Comparison of ENCODE assay signal across 20 mouse cellular contexts in the genomic region with DNA sequence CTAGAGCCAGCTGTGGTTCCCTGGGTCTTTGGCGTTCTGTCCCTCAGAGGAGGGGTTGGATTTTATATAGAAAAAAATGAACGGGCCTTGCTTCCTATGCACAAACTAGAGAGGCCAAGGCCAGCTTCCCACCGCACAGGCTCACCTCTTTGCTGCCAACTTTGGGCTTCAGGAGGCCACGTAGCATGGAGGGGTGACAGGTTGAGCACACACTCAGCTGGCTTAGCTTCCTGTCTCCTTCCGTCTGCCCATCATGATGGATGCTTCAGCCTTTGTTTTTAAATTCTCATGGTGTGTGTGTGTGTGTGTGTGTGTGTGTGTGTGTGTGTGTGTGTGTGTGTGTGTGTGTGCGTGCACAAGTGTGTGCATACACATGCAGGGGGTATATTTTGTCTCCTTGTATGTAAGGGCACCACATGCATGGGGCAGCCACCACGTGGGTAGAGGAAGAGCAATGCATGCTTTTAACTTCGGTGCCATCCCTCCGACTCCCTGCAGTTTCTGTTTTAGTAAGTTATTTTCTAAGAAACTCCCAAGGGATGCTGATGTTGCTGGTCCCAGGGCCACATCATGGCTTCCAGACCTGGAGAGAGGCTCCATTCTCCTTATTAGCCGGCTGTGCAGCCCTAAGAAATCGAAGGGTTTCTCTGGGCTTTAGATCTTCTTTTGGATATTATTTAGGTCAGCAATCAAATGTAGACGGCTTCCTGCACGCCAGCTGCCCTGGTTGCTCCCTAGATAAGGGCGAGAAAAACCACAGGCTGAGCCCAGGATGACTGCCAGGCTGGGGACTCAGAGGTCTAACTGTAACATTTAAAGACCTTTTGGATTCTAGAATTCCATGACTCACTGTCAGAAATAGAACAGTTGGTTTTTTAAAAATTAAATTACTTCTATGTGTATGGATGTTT. TPM values are rescaled to one million over a fixed set of nuclear protein-coding genes. Genes with fewer than 3 reads are reported as not detected.
DNase-seq lines count a peak whose midpoint lies in the region; ATAC-seq and TF ChIP-seq lines count a peak whose summit lies in the region.
"Had no signal": no experiment of that assay in that cellular context is flagged by ENCODE, and none has a peak within 500 bp of the region (broad histone marks: within the 10 kb centered on the region; RNA-seq: fewer than 3 reads in every experiment).

No protein-coding gene starts in this region.

- peak overlapping the region; percentile 82 for H3K27ac ChIP-seq in liver, embryonic 11.5 days (ENCODE audit: low read depth, low read length)
- no peak overlapping the region for H3K27ac ChIP-seq in forebrain, embryonic 13.5 days
- H3K27ac ChIP-seq in midbrain, embryonic 10.5 days (replicated peaks), result no peak overlapping the region
- H3K27ac ChIP-seq: embryonic facial prominence, embryonic 12.5 days; forebrain, embryonic 10.5 days; hindbrain, embryonic 13.5 days; limb, embryonic 15.5 days had no signal

- peak overlapping the region; percentile 40; the same call in 1 of the 2 replicates for H3K9ac ChIP-seq in liver, embryonic 11.5 days (ENCODE audit: low read depth, low read length)
- no peak overlapping the region for H3K9ac ChIP-seq in forebrain, embryonic 13.5 days
- H3K9ac ChIP-seq: embryonic facial prominence, embryonic 12.5 days; hindbrain, embryonic 13.5 days; limb, embryonic 15.5 days had no signal

- 57% methylated on average over 14 of the region's 14 CpGs for WGBS in liver, embryonic 11.5 days
- WGBS in forebrain, embryonic 13.5 days, result 84% methylated on average over 14 of the region's 14 CpGs
- WGBS in midbrain, embryonic 10.5 days, result 88% methylated on average over 14 of the region's 14 CpGs

- H3K4me2 ChIP-seq in liver, embryonic 11.5 days, result peak overlapping the region; percentile 60
- H3K4me2 ChIP-seq in forebrain, embryonic 13.5 days, result no peak overlapping the region
- H3K4me2 ChIP-seq: embryonic facial prominence, embryonic 12.5 days; hindbrain, embryonic 13.5 days; limb, embryonic 15.5 days; midbrain, embryonic 11.5 days had no signal

- TF ChIP-seq CTCF in E14TG2a.4 (conservative IDR thresholded peaks at IDR 0.05; ENCODE audit: low read length), result no peak

- 0 out of 2 replicates have a peak overlapping the region, but pooled peaks have one; percentile 13 for H3K4me3 ChIP-seq in E14TG2a.4 (replicated peaks; ENCODE audit: low read length)
- peak overlapping the region; percentile 31 for H3K4me3 ChIP-seq in liver, embryonic 11.5 days (ENCODE audit: low read depth, low read length)
- no peak overlapping the region for H3K4me3 ChIP-seq in forebrain, embryonic 13.5 days
- no peak overlapping the region for H3K4me3 ChIP-seq in midbrain, embryonic 10.5 days
- H3K4me3 ChIP-seq: embryonic facial prominence, embryonic 12.5 days; forebrain, embryonic 10.5 days; hindbrain, embryonic 13.5 days; limb, embryonic 15.5 days had no signal

- peaks cover 65% of the 10 kb centered on the region for H3K4me1 ChIP-seq in E14TG2a.4 (replicated peaks; ENCODE audit: low read depth, low read length)
- peaks cover 49% of the 10 kb centered on the region for H3K4me1 ChIP-seq in liver, embryonic 11.5 days (replicated peaks; ENCODE audit: control insufficient read depth, insufficient read depth, low read length)
- H3K4me1 ChIP-seq in forebrain, embryonic 13.5 days, result peaks cover 16% of the 10 kb centered on the region
- peaks cover 37% of the 10 kb centered on the region for H3K4me1 ChIP-seq in midbrain, embryonic 10.5 days

- ATAC-seq in liver, embryonic 11.5 days (replicated peaks; ENCODE audit: low FRiP score), result peak; percentile 64
- peak; percentile 62 for ATAC-seq in megakaryocyte-erythroid progenitor cell, adult 5-6 weeks (replicated peaks; ENCODE audit: low FRiP score, low TSS enrichment, poor library complexity, severe bottlenecking)
- ATAC-seq in forebrain, embryonic 13.5 days, result no peak

- no peaks in the 10 kb centered on the region for H3K27me3 ChIP-seq in E14TG2a.4 (ENCODE audit: insufficient read depth, low read length)
- H3K27me3 ChIP-seq in liver, embryonic 11.5 days (replicated peaks; ENCODE audit: control insufficient read depth, insufficient read depth, low read length), result peaks cover 3% of the 10 kb centered on the region
- peaks cover 27% of the 10 kb centered on the region for H3K27me3 ChIP-seq in forebrain, embryonic 13.5 days
- peaks cover 31% of the 10 kb centered on the region for H3K27me3 ChIP-seq in midbrain, embryonic 10.5 days (ENCODE audit: low read depth, poor library complexity, severe bottlenecking)
- H3K27me3 ChIP-seq: limb, embryonic 15.5 days had no signal

- H3K36me3 ChIP-seq in E14TG2a.4 (ENCODE audit: insufficient read depth, low read length), result no peaks in the 10 kb centered on the region
- H3K36me3 ChIP-seq in liver, embryonic 11.5 days (ENCODE audit: control insufficient read depth, insufficient read depth, low read length), result no peaks in the 10 kb centered on the region
- no peaks in the 10 kb centered on the region for H3K36me3 ChIP-seq in forebrain, embryonic 13.5 days (ENCODE audit: poor library complexity, severe bottlenecking)
- H3K36me3 ChIP-seq in midbrain, embryonic 10.5 days, result no peaks in the 10 kb centered on the region
- H3K36me3 ChIP-seq: embryonic facial prominence, embryonic 12.5 days; forebrain, embryonic 10.5 days; hindbrain, embryonic 13.5 days; limb, embryonic 15.5 days had no signal

- DNase-seq in NIH3T3 (ENCODE audit: low read depth), result peak; percentile 80
- no peak for DNase-seq in liver, embryonic 11.5 days (ENCODE audit: low spot score)
- DNase-seq in midbrain, embryonic 10.5 days (ENCODE audit: low spot score), result no peak
- DNase-seq in neural tube, embryonic 10.5 days (ENCODE audit: extremely low spot score, low spot score), result no peak
- DNase-seq: adrenal gland, adult 2 months; cerebellum, postnatal 25 days; gastrocnemius, postnatal 25 days; heart, postnatal 10 days; lung, postnatal 10 days; spleen, adult 18-20 months had no signal

- no peaks in the 10 kb centered on the region for H3K9me3 ChIP-seq in E14TG2a.4 (ENCODE audit: low read length)
- H3K9me3 ChIP-seq in liver, embryonic 11.5 days (ENCODE audit: control insufficient read depth, low read length), result no peaks in the 10 kb centered on the region
- H3K9me3 ChIP-seq in forebrain, embryonic 13.5 days (replicated peaks), result no peaks in the 10 kb centered on the region
- H3K9me3 ChIP-seq in midbrain, embryonic 10.5 days (replicated peaks), result no peaks in the 10 kb centered on the region
- H3K9me3 ChIP-seq: embryonic facial prominence, embryonic 12.5 days; forebrain, embryonic 10.5 days; hindbrain, embryonic 13.5 days; limb, embryonic 15.5 days had no signal

RNA-seq across cellular contexts. Expression of a gene that starts 4.4 kb away (rescaled TPM):
- 66.7 and 74.5 TPM in 2 replicates for polyA plus RNA-seq in liver, embryonic 11.5 days (2014; fragmentation: Nextera tagmentation; extraction: Ambion mirVana)
- 211 and 220 TPM in 2 replicates for total RNA-seq in megakaryocyte-erythroid progenitor cell, adult 5-6 weeks (2014; fragmentation: Nextera tagmentation)
- 134 and 194 TPM in 2 replicates for total RNA-seq in megakaryocyte-erythroid progenitor cell, adult 5-6 weeks (2017)
- polyA plus RNA-seq in forebrain, embryonic 13.5 days (2015; fragmentation: Nextera tagmentation; extraction: Ambion mirVana), result 34.0 and 35.5 TPM in 2 replicates
- 32.6 and 35.2 TPM in 2 replicates for polyA plus RNA-seq in midbrain, embryonic 10.5 days (2016; fragmentation: Nextera tagmentation; extraction: Ambion mirVana)

RNA-seq across cellular contexts. Expression of a gene that starts 30.1 kb away (rescaled TPM):
- 5.0 and 6.7 TPM in 2 replicates for polyA plus RNA-seq in liver, embryonic 11.5 days (2014; fragmentation: Nextera tagmentation; extraction: Ambion mirVana)
- total RNA-seq in megakaryocyte-erythroid progenitor cell, adult 5-6 weeks (2014; fragmentation: Nextera tagmentation), result 0.07 TPM in 1 of 2 replicates, not detected in the other
- not detected in 2 replicates for total RNA-seq in megakaryocyte-erythroid progenitor cell, adult 5-6 weeks (2017)
- 20.2 and 22.0 TPM in 2 replicates for polyA plus RNA-seq in forebrain, embryonic 13.5 days (2015; fragmentation: Nextera tagmentation; extraction: Ambion mirVana)
- 25.1 and 32.4 TPM in 2 replicates for polyA plus RNA-seq in midbrain, embryonic 10.5 days (2016; fragmentation: Nextera tagmentation; extraction: Ambion mirVana)

RNA-seq across cellular contexts. Expression of a gene that starts 46.5 kb away (rescaled TPM):
- not detected in 2 replicates for polyA plus RNA-seq in liver, embryonic 11.5 days (2014; fragmentation: Nextera tagmentation; extraction: Ambion mirVana)
- not detected in 2 replicates for total RNA-seq in megakaryocyte-erythroid progenitor cell, adult 5-6 weeks (2014; fragmentation: Nextera tagmentation)
- not detected in 2 replicates for total RNA-seq in megakaryocyte-erythroid progenitor cell, adult 5-6 weeks (2017)
- not detected in 2 replicates for polyA plus RNA-seq in forebrain, embryonic 13.5 days (2015; fragmentation: Nextera tagmentation; extraction: Ambion mirVana)
- polyA plus RNA-seq in midbrain, embryonic 10.5 days (2016; fragmentation: Nextera tagmentation; extraction: Ambion mirVana), result 0.05 TPM in 1 of 2 replicates, not detected in the other
- total RNA-seq: adrenal gland, adult 2 months; gastrocnemius, postnatal 25 days; heart, postnatal 10 days had no signal
- polyA plus RNA-seq: adrenal gland, adult 2 months; embryonic facial prominence, embryonic 12.5 days; forebrain, embryonic 10.5 days; hindbrain, embryonic 13.5 days; kidney, embryonic 14.5 days; large intestine, adult 2 months; limb, embryonic 15.5 days; midbrain, embryonic 11.5 days had no signal

Comparison
In these comparisons a context has a peak if more than half of its experiments do, and no peak if none do; other contexts are left out.
1. H3K4me3 ChIP-seq: peak in E14TG2a.4 (single experiment) and liver, embryonic 11.5 days (single experiment); none in forebrain, embryonic 13.5 days (single experiment) and midbrain, embryonic 10.5 days (single experiment).